Mouse (Mus musculus) lung, postnatal 36 days (tissue): ENCODE data around the gene Slc17a5.

Source experiments
- DNase-seq: peaks from one replicate; pipeline ENCODE4 v3.0.0; 2022; ENCODE audit warnings: mixed read lengths

Gene Slc17a5

GRCm38 (mm10) chr9:78587914-78588313 is at the start of gene Slc17a5:
TSS of gene Slc17a5 (minus strand) at chr9:78588041.
- peak; percentile 96 for DNase-seq

- DNase-seq: no peak
These were observed 46.1 kb upstream of the Slc17a5 start for GRCm38 (mm10) chr9:78633976-78634375.

GRCm38 (mm10) chr9:78631755-78632434 is 44.1 kb upstream of the Slc17a5 start:
- no peak for DNase-seq

GRCm38 (mm10) chr9:78629991-78630390 is 42.1 kb upstream of the Slc17a5 start:
- no peak for DNase-seq

GRCm38 (mm10) chr9:78623301-78623747 is 35.5 kb upstream of the Slc17a5 start:
- no peak for DNase-seq

- DNase-seq: no peak
These were observed 31.4 kb upstream of the Slc17a5 start for GRCm38 (mm10) chr9:78619285-78619684.

- DNase-seq: peak; percentile 34
These were observed 27.7 kb upstream of the Slc17a5 start, which contains the start of gene Cd109 for GRCm38 (mm10) chr9:78615401-78616021. TSS of gene Cd109 (plus strand) at chr9:78615546.

GRCm38 (mm10) chr9:78614201-78614600 is 26.4 kb upstream of the Slc17a5 start:
- no peak for DNase-seq

- peak; percentile 34 for DNase-seq
These were observed 13.3 kb upstream of the Slc17a5 start for GRCm38 (mm10) chr9:78601046-78601730.

GRCm38 (mm10) chr9:78599927-78600326 is 12.1 kb upstream of the Slc17a5 start:
- no peak for DNase-seq

GRCm38 (mm10) chr9:78596834-78597233 is 9.0 kb upstream of the Slc17a5 start:
- peak; percentile 68 for DNase-seq

GRCm38 (mm10) chr9:78595769-78596555 is 8.1 kb upstream of the Slc17a5 start:
- DNase-seq: no peak

GRCm38 (mm10) chr9:78595257-78595656 is 7.4 kb upstream of the Slc17a5 start:
- DNase-seq: no peak

- no peak for DNase-seq
These were observed 2.6 kb upstream of the Slc17a5 start for GRCm38 (mm10) chr9:78590471-78590870.

- peak; percentile 53 for DNase-seq
These were observed 681 bp upstream of the Slc17a5 start for GRCm38 (mm10) chr9:78588411-78589033.

- peak; percentile 49 for DNase-seq
These were observed 490 bp downstream of the Slc17a5 start for GRCm38 (mm10) chr9:78587218-78587883.

GRCm38 (mm10) chr9:78579644-78580396 is 8.0 kb downstream of the Slc17a5 start:
- peak; percentile 23 for DNase-seq

- no peak for DNase-seq
These were observed 9.0 kb downstream of the Slc17a5 start for GRCm38 (mm10) chr9:78578824-78579223.

- no peak for DNase-seq
These were observed 11.4 kb downstream of the Slc17a5 start for GRCm38 (mm10) chr9:78576466-78576865.

GRCm38 (mm10) chr9:78569934-78570333 is 17.9 kb downstream of the Slc17a5 start:
- DNase-seq: no peak

- DNase-seq: no peak
These were observed 28.4 kb downstream of the Slc17a5 start for GRCm38 (mm10) chr9:78559479-78559878.
